Mouse (Mus musculus) ES-CJ7 (cell line): ENCODE data around the gene Col16a1.

Experiments
- DNase-seq: peaks from one replicate; pipeline ENCODE4 v3.0.0; 2011; ENCODE audit warnings: low read depth, low spot score

Gene Col16a1

GRCm38 (mm10) chr4:130084331-130084945 is 36.8 kb downstream of the Col16a1 start:
- no peak for DNase-seq

GRCm38 (mm10) chr4:130085246-130085820 is 37.7 kb downstream of the Col16a1 start:
- DNase-seq, result no peak

GRCm38 (mm10) chr4:130087293-130087692 is 39.7 kb downstream of the Col16a1 start:
- DNase-seq, result peak; percentile 68

- no peak for DNase-seq
Observed at GRCm38 (mm10) chr4:130095137-130095536, 47.5 kb downstream of the Col16a1 start.

GRCm38 (mm10) chr4:130101183-130101582 is 53.5 kb downstream of the Col16a1 start:
- DNase-seq, result peak; percentile 54

GRCm38 (mm10) chr4:130102111-130102651 is 54.5 kb downstream of the Col16a1 start, which contains the start of gene Pef1:
TSS of gene Pef1 (plus strand) at chr4:130102558.
- peak; percentile 97 for DNase-seq

GRCm38 (mm10) chr4:130103632-130104031 is 56.0 kb downstream of the Col16a1 start:
- DNase-seq, result peak; percentile 79

GRCm38 (mm10) chr4:130104584-130104983 is 56.9 kb downstream of the Col16a1 start:
- no peak for DNase-seq

GRCm38 (mm10) chr4:130107065-130107443 is 59.4 kb downstream of the Col16a1 start:
- peak; percentile 89 for DNase-seq

GRCm38 (mm10) chr4:130107444-130108131 is 59.9 kb downstream of the Col16a1 start:
- DNase-seq, result peak; percentile 98

- no peak for DNase-seq
Observed at GRCm38 (mm10) chr4:130108929-130109328, 61.3 kb downstream of the Col16a1 start.

- DNase-seq, result no peak
Observed at GRCm38 (mm10) chr4:130109666-130110065, 62.0 kb downstream of the Col16a1 start.

- DNase-seq, result no peak
Observed at GRCm38 (mm10) chr4:130110091-130110490, 62.5 kb downstream of the Col16a1 start.

- no peak for DNase-seq
Observed at GRCm38 (mm10) chr4:130112299-130112698, 64.7 kb downstream of the Col16a1 start.

- DNase-seq, result no peak
Observed at GRCm38 (mm10) chr4:130112732-130113131, 65.1 kb downstream of the Col16a1 start.

- DNase-seq, result peak; percentile 16
Observed at GRCm38 (mm10) chr4:130120752-130121151, 73.1 kb downstream of the Col16a1 start.

GRCm38 (mm10) chr4:130121560-130121959 is 73.9 kb downstream of the Col16a1 start:
- no peak for DNase-seq

GRCm38 (mm10) chr4:130123020-130123419 is 75.4 kb downstream of the Col16a1 start:
- no peak for DNase-seq

- no peak for DNase-seq
Observed at GRCm38 (mm10) chr4:130124110-130124509, 76.5 kb downstream of the Col16a1 start.

- no peak for DNase-seq
Observed at GRCm38 (mm10) chr4:130125164-130125563, 77.5 kb downstream of the Col16a1 start.

- no peak for DNase-seq
Observed at GRCm38 (mm10) chr4:130125935-130126334, 78.3 kb downstream of the Col16a1 start.

- DNase-seq, result no peak
Observed at GRCm38 (mm10) chr4:130128907-130129306, 81.3 kb downstream of the Col16a1 start.

- DNase-seq, result no peak
Observed at GRCm38 (mm10) chr4:130130082-130130481, 82.4 kb downstream of the Col16a1 start.
